Mouse (Mus musculus): ENCODE results near the gene Gzmf.
"Not testable (repeated sequence)": the region's sequence is repeated elsewhere in the genome, so short reads cannot be mapped to it uniquely, and the experiment has no call there.

Gene Gzmf

GRCm38 (mm10) chr14:56211317-56211716 lies at the start of gene Gzmf:
Gene Gzmf (minus strand): TSS chr14:56211417.
- no peak for DNase-seq

GRCm38 (mm10) chr14:56240409-56240808 lies 29.2 kb upstream of the Gzmf start:
- DNase-seq, result no peak

GRCm38 (mm10) chr14:56234556-56234955 lies 23.3 kb upstream of the Gzmf start, which contains the start of gene Gzmc:
Gene Gzmc (minus strand): TSS chr14:56234656.
- DNase-seq, result no peak

GRCm38 (mm10) chr14:56205613-56206012 lies 5.6 kb downstream of the Gzmf start:
- no peak for DNase-seq

GRCm38 (mm10) chr14:56205021-56205420 lies 6.2 kb downstream of the Gzmf start:
- peak; percentile 30 for DNase-seq

- peak; percentile 61 for DNase-seq
Observed at GRCm38 (mm10) chr14:56203975-56204374, 7.2 kb downstream of the Gzmf start.

GRCm38 (mm10) chr14:56186946-56187345 lies 24.3 kb downstream of the Gzmf start:
- DNase-seq, result no peak

GRCm38 (mm10) chr14:56186521-56186920 lies 24.7 kb downstream of the Gzmf start:
- DNase-seq, result no peak

GRCm38 (mm10) chr14:56177651-56178050 lies 33.6 kb downstream of the Gzmf start:
- peak; percentile 54 for DNase-seq

GRCm38 (mm10) chr14:56174499-56174898 lies 36.7 kb downstream of the Gzmf start, which contains the start of gene Gzmn:
Gene Gzmn (minus strand): TSS chr14:56174599.
- no peak for DNase-seq

GRCm38 (mm10) chr14:56173396-56173795 lies 37.8 kb downstream of the Gzmf start:
- DNase-seq, result no peak

GRCm38 (mm10) chr14:56172744-56173143 lies 38.5 kb downstream of the Gzmf start:
- DNase-seq, result no peak

- no peak for DNase-seq
Observed at GRCm38 (mm10) chr14:56168009-56168408, 43.2 kb downstream of the Gzmf start.

- DNase-seq, result no peak
Observed at GRCm38 (mm10) chr14:56162109-56162508, 49.1 kb downstream of the Gzmf start.

GRCm38 (mm10) chr14:56159479-56159878 lies 51.7 kb downstream of the Gzmf start, which contains the start of gene Gzmg:
Gene Gzmg (minus strand): TSS chr14:56159579.
- not testable (repeated sequence) for DNase-seq

GRCm38 (mm10) chr14:56155340-56155739 lies 55.9 kb downstream of the Gzmf start:
- no peak for DNase-seq
